Mouse (Mus musculus) forebrain, embryonic 13.5 days (tissue): ENCODE measurements around the gene Cox4i2. TPM values are rescaled to one million over a fixed set of nuclear protein-coding genes. Genes with fewer than 3 reads are reported as not detected.

Source experiments
- ATAC-seq: fragments of 200-750 bp; cut with Nextera tagmentation; 2 replicates; pipeline ENCODE4 v1.8.0; 2017
- H3K27ac ChIP-seq: fragments of 300-500 bp; sonication (generic); 2 replicates; pipeline ENCODE4 v1.5.1; 2015; ENCODE audit warnings: inconsistent platforms, mild to moderate bottlenecking, moderate library complexity
- H3K27me3 ChIP-seq: fragments of 300-500 bp; sonication (generic); 2 replicates; pipeline ENCODE4 v1.6.1; 2015; ENCODE audit warnings: mild to moderate bottlenecking, inconsistent platforms
- H3K36me3 ChIP-seq: fragments of 300-500 bp; sonication (generic); 2 replicates; pipeline ENCODE4 v1.6.1; 2015; ENCODE audit warnings: mild to moderate bottlenecking, inconsistent platforms; ENCODE audit not compliant: poor library complexity, severe bottlenecking
- H3K4me1 ChIP-seq: fragments of 300-500 bp; sonication (generic); 2 replicates; pipeline ENCODE4 v1.6.1; 2015; ENCODE audit warnings: inconsistent platforms
- H3K4me2 ChIP-seq: fragments of 300-500 bp; sonication (generic); 2 replicates; pipeline ENCODE4 v1.6.1; 2015; ENCODE audit warnings: inconsistent platforms, mild to moderate bottlenecking, moderate library complexity
- H3K4me3 ChIP-seq: fragments of 300-500 bp; sonication (generic); 2 replicates; pipeline ENCODE4 v1.5.1; 2015; ENCODE audit warnings: mild to moderate bottlenecking, inconsistent platforms
- H3K9ac ChIP-seq: fragments of 300-500 bp; sonication (generic); 2 replicates; pipeline ENCODE4 v1.6.1; 2015; ENCODE audit warnings: mild to moderate bottlenecking, inconsistent platforms
- H3K9me3 ChIP-seq: fragments of 300-500 bp; sonication (generic); replicated peaks from 2 replicates; pipeline ENCODE4 v1.6.1; 2016; ENCODE audit warnings: inconsistent platforms
- WGBS: fragments of 180-500 bp; shearing (Covaris S2); methylation state at CpG from one replicate; pipeline ENCODE4 v1.1.7; 2015; 5-methylcytosine and 5-hydroxymethylcytosine counted together
- polyA plus RNA-seq: library from polyadenylated mRNA; unstranded; fragments of >200 nt; fragmentation: Nextera tagmentation; extraction: Ambion mirVana; gene quantifications from 2 replicates; pipeline ENCODE4 v1.2.1, GENCODE M21; 2015

Gene Cox4i2
- polyA plus RNA-seq, 1 experiment from 2014 or later: 4.4 TPM

DNA sequence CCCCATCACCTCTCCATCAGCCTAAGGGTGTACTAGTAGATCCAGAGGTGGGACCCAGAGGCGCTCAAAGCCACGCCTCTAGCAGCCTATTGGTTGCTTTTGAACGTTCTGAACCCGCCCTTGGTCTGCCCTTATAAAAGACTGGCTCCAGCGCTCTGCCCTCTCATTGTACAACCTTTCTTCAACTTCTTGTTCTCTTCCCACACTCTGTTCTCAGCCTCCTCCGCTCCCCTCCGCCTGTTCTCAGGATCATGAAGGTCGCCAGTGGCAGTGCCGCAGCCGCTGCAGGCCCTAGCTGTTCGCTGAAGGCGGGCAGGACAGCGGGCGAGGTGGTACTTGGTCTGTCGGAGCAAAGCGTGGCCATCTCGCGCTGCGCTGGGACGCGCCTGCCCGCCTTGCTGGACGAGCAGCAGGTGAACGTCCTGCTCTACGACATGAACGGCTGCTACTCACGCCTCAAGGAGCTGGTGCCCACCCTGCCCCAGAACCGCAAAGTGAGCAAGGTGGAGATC, 17.8 kb upstream of the Cox4i2 start, which contains the start of gene Id1:
Gene Id1, plus strand, starts transcription at position 162 of the 512 bp plus-strand sequence.
- no peaks in the 10 kb centered on the region for H3K36me3 ChIP-seq
- H3K9ac ChIP-seq: peak within 1 kb of the TSS; percentile 70
- WGBS: 1% methylated on average over 28 of the region's 28 CpGs
- H3K27ac ChIP-seq: peak within 1 kb of the TSS; percentile 48; the same call in 1 of the 2 replicates
- ATAC-seq: peak; percentile 61
- H3K4me3 ChIP-seq: peak within 1 kb of the TSS; percentile 53
- H3K4me2 ChIP-seq: peak within 1 kb of the TSS; percentile 92
- peaks cover 56% of the 10 kb centered on the region for H3K4me1 ChIP-seq
- H3K27me3 ChIP-seq: peaks cover 15% of the 10 kb centered on the region
- H3K9me3 ChIP-seq: no peaks in the 10 kb centered on the region

DNA sequence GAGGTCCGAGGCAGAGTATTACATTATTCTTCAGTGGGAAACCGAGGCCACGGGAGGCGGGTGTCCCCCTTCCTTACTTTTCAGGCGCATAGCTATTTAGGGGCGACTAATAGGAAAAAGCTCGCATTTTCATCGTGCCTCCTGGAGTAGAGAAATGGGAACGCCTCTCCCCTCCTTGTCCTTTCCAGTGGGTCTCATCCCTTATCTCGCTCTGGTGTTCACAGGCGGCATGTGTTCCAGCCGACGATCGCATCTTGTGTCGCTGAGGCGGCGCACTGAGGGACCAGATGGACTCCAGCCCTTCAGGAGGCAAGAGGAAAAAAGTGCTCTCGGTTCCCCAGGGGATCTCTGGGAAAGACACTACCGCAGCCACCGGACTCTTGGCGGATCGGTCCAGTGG, 17.2 kb upstream of the Cox4i2 start:
- no peak for ATAC-seq
- under 1% methylated on average over 22 of the region's 22 CpGs for WGBS
- peak overlapping the region; percentile 92 for H3K4me2 ChIP-seq
- peaks cover 62% of the 10 kb centered on the region for H3K4me1 ChIP-seq
- H3K36me3 ChIP-seq: no peaks in the 10 kb centered on the region
- peak overlapping the region; percentile 53 for H3K4me3 ChIP-seq
- H3K27ac ChIP-seq: peak overlapping the region; percentile 48; the same call in 1 of the 2 replicates
- H3K9me3 ChIP-seq: no peaks in the 10 kb centered on the region
- peaks cover 15% of the 10 kb centered on the region for H3K27me3 ChIP-seq
- H3K9ac ChIP-seq: peak overlapping the region; percentile 70

DNA sequence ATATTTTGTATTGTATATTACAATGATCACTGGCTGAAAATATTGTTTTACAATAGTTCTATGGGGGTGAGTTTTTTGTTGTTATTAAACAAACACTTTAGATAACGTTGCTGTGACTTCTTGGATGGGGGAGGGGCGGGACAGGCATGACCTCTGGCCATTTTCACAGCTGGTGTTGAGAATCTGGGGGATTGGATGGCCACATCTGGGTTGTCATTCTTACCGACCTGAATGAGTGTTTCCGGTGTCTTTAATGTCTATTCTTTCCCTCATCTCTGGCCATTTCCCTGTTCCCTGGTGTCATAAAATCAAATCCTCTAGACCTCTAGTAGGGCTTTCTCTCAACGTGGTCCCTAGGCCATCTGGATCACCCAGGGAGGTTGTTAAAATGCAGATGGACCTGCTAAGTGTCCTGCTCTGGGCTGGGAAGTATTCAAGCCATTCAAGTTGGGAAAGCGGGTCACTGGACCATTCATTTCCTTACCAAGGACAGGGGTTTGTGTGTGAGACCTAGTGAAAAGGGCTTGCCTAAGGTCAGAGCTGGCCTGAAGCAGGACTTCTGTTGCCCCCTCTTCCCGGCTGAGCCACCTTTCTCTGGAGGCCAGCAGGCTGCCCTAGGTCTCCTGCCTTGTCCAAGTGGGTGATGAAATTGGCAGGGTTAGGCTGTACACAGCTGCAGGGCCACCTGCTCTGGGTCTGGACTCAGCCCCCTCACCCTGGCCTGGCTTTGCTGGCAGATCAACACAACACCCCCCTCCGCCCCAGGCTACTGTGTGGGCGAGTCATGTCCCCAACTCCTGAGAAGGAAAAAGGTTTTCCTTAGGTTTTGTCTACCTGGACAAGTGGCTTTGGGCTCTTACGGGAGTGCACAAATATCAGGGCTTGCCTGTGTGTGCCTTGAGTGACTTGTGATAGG, 16.4 kb upstream of the Cox4i2 start:
- H3K4me3 ChIP-seq: peak overlapping the region; percentile 53
- H3K4me2 ChIP-seq: peak overlapping the region; percentile 92
- H3K27me3 ChIP-seq: peaks cover 15% of the 10 kb centered on the region
- H3K9ac ChIP-seq: peak overlapping the region; percentile 70
- no peak for ATAC-seq
- WGBS: 22% methylated on average over 10 of the region's 10 CpGs
- H3K9me3 ChIP-seq: no peaks in the 10 kb centered on the region
- peaks cover 67% of the 10 kb centered on the region for H3K4me1 ChIP-seq
- no peaks in the 10 kb centered on the region for H3K36me3 ChIP-seq
- H3K27ac ChIP-seq: no peak overlapping the region; the same call in 1 of the 2 replicates

DNA sequence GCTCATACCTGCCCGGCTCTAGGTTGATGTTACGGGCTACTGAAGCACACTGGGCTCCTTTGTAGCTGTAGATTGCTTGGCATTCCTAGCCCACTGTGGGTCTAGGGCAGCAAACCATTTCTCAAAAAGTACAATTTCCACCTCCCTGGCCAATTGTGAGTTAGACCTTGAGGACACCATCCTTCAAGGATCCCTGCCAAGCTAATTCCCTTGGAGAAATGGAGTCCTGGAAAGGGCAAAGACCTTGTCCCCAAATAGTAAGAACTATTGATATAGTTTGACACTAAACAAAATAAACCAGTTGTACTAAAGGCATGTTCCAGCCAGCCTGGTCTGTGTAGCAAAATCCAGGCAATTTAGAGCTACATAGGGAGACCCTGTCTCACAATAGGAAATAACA, 15.6 kb upstream of the Cox4i2 start:
- H3K27me3 ChIP-seq: peaks cover 15% of the 10 kb centered on the region
- H3K27ac ChIP-seq: peak overlapping the region; percentile 22; the same call in 1 of the 2 replicates
- ATAC-seq: no peak
- H3K9me3 ChIP-seq: no peaks in the 10 kb centered on the region
- H3K9ac ChIP-seq: peak overlapping the region; percentile 70; the same call in 1 of the 2 replicates
- no peaks in the 10 kb centered on the region for H3K36me3 ChIP-seq
- 79% methylated on average over 2 of the region's 2 CpGs for WGBS
- peak overlapping the region; percentile 92 for H3K4me2 ChIP-seq
- 0 out of 2 replicates have a peak overlapping the region, but pooled peaks have one; percentile 6 for H3K4me3 ChIP-seq
- peaks cover 67% of the 10 kb centered on the region for H3K4me1 ChIP-seq

DNA sequence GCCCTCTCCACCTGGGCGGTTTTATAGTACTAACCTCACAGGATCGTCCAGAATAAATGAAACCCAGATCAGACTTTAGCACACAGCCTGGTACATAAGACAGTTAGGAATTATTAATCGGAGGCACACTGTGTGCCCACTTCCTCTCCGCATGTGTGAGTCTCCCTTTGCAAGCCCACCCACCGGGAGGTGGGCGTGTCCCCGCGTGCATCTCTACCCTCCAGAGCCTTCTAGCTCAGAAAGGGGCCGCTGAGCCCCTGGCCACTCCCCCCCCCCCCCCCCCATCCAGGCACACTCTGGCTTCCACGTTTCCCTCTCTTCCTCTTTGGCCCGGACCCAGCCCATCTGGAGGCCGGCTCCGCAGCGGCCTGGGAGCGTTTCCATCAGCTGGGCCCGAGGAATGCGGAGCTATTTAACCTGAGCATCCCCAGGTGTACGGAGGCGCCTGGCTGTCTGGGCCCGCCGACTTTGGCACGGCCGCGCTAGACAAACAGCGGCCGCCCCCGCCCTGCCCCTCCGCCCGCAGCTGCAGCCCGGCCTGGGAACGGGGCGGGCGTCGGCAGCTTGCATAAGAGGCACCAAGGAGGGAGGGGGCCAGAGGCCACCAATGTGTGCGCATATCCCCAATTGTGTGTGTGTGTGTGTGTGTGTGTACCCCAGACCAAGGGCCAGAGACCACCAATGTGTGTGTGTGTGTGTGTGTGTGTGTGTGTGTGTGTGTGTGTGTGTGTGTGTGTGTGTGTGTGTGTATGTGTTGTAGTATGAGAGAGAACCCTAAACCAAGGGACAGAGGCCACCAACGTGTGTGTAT, 14.7 kb upstream of the Cox4i2 start:
- no peak; the same call in 1 of the 2 replicates for ATAC-seq
- no peak overlapping the region for H3K27ac ChIP-seq
- H3K4me1 ChIP-seq: peaks cover 65% of the 10 kb centered on the region
- peak overlapping the region; percentile 62 for H3K9ac ChIP-seq
- H3K4me2 ChIP-seq: peak overlapping the region; percentile 92
- peaks cover 15% of the 10 kb centered on the region for H3K27me3 ChIP-seq
- no peaks in the 10 kb centered on the region for H3K9me3 ChIP-seq
- peak overlapping the region; percentile 39 for H3K4me3 ChIP-seq
- H3K36me3 ChIP-seq: no peaks in the 10 kb centered on the region
- WGBS: 2% methylated on average over 32 of the region's 36 CpGs

DNA sequence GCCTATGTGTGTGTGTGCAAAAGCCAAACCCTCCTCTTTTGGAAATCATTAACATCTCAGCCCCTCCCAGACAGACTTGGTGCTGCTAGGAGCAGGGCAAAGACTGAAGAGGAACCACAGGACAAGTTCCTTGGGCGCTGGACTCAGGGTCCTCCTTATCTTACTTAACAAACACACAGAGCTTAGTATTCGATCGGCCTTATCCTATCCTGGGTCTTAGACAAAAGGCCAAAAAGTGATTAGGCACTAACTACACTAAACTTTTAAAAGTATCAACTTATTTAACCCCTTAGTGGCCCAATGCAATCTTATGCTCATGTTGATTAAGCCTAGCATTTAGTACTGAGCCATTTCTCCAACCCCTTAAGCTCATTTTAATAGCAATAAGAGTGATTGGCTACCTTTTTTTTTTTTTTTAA, 14.1 kb upstream of the Cox4i2 start:
- Histone ChIP-seq H3K9me3 (no peaks in the 10 kb centered on the region), H3K9ac (no peak overlapping the region), H3K4me3 (no peak overlapping the region), H3K4me1 (peaks cover 59% of the 10 kb centered on the region), H3K27me3 (peaks cover 15% of the 10 kb centered on the region), H3K27ac (no peak overlapping the region), H3K4me2 (peak overlapping the region; percentile 92), H3K36me3 (no peaks in the 10 kb centered on the region)
- no peak for ATAC-seq
- 19% methylated on average over 3 of the region's 3 CpGs for WGBS

DNA sequence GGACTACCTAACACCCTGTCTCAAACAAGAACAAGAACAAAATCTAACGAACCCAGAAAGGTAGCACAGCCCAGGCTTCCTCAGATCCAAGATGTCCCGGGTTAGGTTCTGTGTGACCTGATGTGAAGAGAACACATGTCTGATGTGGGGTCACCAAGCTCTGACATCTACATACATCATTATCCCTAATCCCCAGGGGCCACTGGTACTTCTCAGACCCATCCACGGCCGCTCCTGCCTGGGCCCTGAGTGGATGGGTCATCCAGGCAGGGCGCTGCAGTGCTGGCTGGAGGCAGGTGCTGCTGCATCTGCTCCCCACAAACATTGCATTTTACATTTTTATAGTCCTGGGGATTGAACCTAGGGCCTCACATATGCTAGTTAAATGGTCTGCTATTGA, 13.5 kb upstream of the Cox4i2 start:
- H3K4me3 ChIP-seq: no peak overlapping the region
- ATAC-seq: no peak
- WGBS: 79% methylated on average over 5 of the region's 5 CpGs

DNA sequence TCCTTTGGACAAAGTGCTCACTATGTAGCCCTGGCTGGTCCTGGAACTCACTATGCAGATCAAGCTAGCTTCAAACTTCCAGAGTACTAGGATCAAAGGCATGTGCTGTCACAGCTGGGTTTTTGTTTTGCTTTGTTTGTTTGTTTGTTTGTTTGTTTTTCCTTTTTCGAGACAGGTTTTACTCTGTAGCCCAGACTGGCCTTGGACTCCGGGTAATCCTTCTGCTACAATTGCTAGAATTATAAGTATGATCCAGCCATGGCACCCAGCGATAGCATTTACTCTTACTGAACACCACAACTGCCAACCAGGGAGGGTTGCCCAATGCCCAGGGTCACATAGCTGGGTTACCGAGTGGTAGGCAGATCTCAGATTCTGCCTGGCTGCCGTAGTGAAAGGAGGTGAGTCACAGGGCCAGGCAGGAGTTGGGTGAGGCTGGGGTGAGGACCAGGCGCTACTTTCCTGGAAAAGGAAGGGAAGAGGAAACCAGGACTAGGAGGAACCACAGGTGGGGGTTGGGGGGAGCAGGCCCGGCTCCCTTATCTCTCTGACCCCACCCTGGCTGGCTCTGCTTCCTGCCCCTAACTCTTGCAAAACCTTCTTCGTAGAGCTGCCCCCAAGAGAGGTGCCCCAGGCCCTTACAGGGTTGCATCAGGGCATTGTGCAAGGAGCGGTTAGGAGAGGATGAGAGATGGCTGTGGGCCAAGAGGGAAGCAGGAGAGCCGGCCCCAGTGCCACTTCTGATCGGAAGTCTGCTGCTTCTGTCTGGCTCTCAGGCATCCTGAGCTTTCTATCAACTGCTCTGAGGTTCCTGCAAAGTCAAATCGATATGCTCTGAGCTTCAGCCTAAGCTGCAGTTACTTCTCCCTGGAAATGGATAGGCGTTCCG, 12.6 kb upstream of the Cox4i2 start:
- Histone ChIP-seq H3K4me2 (peak overlapping the region; percentile 20; the same call in 1 of the 2 replicates), H3K9me3 (no peaks in the 10 kb centered on the region), H3K4me3 (no peak overlapping the region), H3K36me3 (no peaks in the 10 kb centered on the region), H3K27me3 (peaks cover 15% of the 10 kb centered on the region), H3K4me1 (peaks cover 45% of the 10 kb centered on the region), H3K27ac (0 out of 2 replicates have a peak overlapping the region, but pooled peaks have one; percentile 21), H3K9ac (peak overlapping the region; percentile 30; the same call in 1 of the 2 replicates)
- WGBS: 50% methylated on average over 14 of the region's 14 CpGs
- ATAC-seq: peak; percentile 27; the same call in 1 of the 2 replicates

More for the DNA sequence above, 13.5 kb upstream of the Cox4i2 start:
- no peak overlapping the region for H3K27ac ChIP-seq
- H3K9me3 ChIP-seq: no peaks in the 10 kb centered on the region
- peaks cover 15% of the 10 kb centered on the region for H3K27me3 ChIP-seq
- H3K36me3 ChIP-seq: no peaks in the 10 kb centered on the region
- H3K9ac ChIP-seq: no peak overlapping the region
- peaks cover 54% of the 10 kb centered on the region for H3K4me1 ChIP-seq
- H3K4me2 ChIP-seq: no peak overlapping the region

DNA sequence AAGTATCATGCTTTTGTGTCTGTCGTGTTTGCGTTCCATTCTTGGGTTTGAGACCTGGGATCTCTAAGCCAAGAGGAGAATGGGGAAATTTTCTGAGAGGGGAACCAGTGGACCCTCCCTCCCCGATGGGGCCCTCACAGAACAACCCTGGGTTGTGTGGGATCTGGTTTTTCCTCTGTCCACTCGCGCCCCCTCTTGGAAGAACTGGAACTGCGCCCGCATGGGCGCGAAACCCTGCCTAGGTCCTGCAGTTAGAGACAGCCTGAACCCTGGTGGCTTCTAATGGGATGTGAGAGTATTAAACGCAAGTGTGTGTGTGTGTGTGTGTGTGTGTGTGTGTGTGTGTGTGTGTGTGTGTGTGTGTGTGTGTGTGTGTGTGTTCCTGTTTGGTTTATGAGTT, 11.5 kb upstream of the Cox4i2 start:
- no peak overlapping the region for H3K27ac ChIP-seq
- no peak overlapping the region for H3K4me2 ChIP-seq
- H3K27me3 ChIP-seq: peaks cover 13% of the 10 kb centered on the region
- no peak overlapping the region for H3K9ac ChIP-seq
- peak; percentile 60 for ATAC-seq
- H3K4me1 ChIP-seq: peaks cover 35% of the 10 kb centered on the region
- WGBS: 27% methylated on average over 10 of the region's 10 CpGs
- H3K4me3 ChIP-seq: no peak overlapping the region
- no peaks in the 10 kb centered on the region for H3K9me3 ChIP-seq
- no peaks in the 10 kb centered on the region for H3K36me3 ChIP-seq

DNA sequence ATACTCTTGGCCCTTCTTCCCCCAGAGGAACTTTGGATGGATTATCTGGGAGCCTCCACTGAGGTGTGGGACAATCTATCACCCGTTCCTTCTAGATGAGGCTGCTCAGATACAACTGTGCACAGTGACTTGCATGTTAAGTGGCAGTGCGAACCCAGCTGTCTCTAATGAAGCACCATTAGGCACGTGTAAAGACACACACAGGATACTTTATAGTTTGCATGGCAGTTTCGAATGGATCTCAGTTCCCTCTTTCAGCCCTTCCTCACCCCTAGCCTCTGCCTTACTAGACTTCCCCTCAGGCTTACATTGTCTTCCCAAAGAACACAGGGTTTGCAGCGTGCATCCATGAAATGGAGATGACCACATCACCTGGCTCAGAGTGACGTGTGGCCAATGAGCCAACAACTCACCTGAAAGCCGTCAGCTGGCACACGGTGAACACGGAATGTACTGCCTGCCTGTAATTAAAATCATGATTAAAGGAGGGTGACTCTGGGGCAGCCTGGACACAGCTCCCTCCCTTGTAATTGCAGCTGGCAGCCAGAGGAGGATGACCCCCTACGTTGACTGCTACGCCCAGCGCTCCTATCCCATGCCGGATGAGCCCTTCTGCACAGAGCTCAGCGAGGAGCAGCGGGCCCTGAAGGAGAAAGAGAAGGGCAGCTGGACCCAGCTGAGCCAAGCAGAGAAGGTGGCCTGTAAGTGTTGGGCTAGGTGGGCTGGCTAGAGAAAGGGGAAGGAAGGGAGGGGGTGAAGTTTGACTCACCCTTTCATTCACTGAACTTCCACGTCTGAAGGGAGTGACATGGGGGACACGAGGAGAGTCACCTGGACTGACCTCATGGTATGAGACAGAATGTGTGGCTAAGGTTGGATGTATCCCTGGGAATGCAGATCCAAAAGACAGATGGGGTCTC, 2.8 kb downstream of the Cox4i2 start:
- ATAC-seq: no peak
- Histone ChIP-seq H3K27me3 (0 out of 2 replicates have a peak, but pooled peaks cover 5% of the 10 kb centered on the region), H3K4me3 (no peak overlapping the region), H3K9me3 (no peaks in the 10 kb centered on the region), H3K4me2 (no peak overlapping the region), H3K36me3 (no peaks in the 10 kb centered on the region), H3K27ac (no peak overlapping the region), H3K9ac (no peak overlapping the region), H3K4me1 (peaks cover 12% of the 10 kb centered on the region)
- 67% methylated on average over 17 of the region's 17 CpGs for WGBS
